Mouse (Mus musculus): Measurements from ENCODE around the gene Vmn2r83. TPM values are rescaled to one million over a fixed set of nuclear protein-coding genes. Genes with fewer than 3 reads are reported as not detected.
A peak's percentile ranks its signal among the peaks of the same experiment; 100 is the strongest.

The Vmn2r83 gene
- polyA plus RNA-seq, 1 experiment from 2014 or later: not detected

DNA sequence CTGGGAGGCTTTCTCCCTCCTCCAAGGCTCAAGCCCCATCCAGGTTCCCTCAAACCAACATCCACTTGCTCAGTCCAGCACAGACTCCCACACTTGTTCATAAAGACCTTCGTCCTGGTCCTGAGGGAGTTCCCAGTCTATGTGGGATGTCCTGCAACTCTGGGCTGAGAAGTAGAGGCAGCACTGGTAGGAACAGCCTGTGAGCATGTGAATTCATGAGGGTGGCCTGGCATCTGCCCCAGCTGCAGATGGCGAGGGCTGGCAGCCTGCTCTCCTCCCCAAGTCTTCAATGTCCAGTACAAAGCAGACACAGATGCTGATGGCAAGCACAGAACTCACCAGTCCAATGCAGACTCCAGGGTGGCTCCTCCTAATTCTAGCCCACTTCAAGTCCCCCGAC, 69.8 kb downstream of the Vmn2r83 start:
- no peak for ATAC-seq (ENCODE audit: insufficient read depth)
- Histone ChIP-seq H3K27ac (ENCODE audit: low read depth) (no peak overlapping the region), H3K9me3 (ENCODE audit: low read depth, low read length) (no peaks in the 10 kb centered on the region), H3K9ac (no peak overlapping the region), H3K4me3 (ENCODE audit: low read depth, low read length) (no peak overlapping the region), H3K4me1 (ENCODE audit: insufficient read depth) (no peaks in the 10 kb centered on the region), H3K27me3 (ENCODE audit: insufficient read depth, low read length) (no peaks in the 10 kb centered on the region), H3K36me3 (ENCODE audit: insufficient read depth) (peaks cover 60% of the 10 kb centered on the region), H3K4me2 (no peak overlapping the region)
- WGBS: 90% methylated on average over 3 of the region's 3 CpGs
- TF ChIP-seq CTCF (IDR thresholded peaks at IDR 0.05; ENCODE audit: low read depth): no peak
- no peak for DNase-seq

DNA sequence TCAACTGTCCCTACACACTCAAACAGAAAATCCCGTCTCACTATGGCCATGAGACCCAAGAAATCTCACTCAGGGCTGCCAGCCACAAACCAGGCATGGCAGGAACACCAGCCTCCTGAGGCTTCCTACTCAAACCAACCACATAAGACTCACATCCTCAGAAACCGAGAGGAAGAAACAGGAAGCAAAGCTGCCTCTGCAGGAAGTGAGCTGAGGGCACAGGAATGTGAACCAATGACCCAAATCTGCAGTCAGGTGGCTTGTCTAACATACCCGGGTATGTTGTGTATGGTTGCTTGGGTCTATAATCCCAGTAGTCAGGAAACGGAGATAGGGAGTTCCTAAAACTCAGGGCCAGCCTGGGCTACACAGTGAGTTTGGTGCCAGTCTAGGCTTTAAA, 70.3 kb downstream of the Vmn2r83 start:
- Histone ChIP-seq H3K9me3 (ENCODE audit: low read depth, low read length) (no peaks in the 10 kb centered on the region), H3K27me3 (ENCODE audit: insufficient read depth, low read length) (no peaks in the 10 kb centered on the region), H3K4me1 (ENCODE audit: insufficient read depth) (no peaks in the 10 kb centered on the region), H3K9ac (no peak overlapping the region), H3K36me3 (ENCODE audit: insufficient read depth) (peaks cover 65% of the 10 kb centered on the region), H3K4me2 (no peak overlapping the region), H3K4me3 (ENCODE audit: low read depth, low read length) (no peak overlapping the region), H3K27ac (ENCODE audit: low read depth) (no peak overlapping the region)
- ATAC-seq (ENCODE audit: insufficient read depth) (no peak), DNase-seq (peak; percentile 44)
- no peak for TF ChIP-seq CTCF (IDR thresholded peaks at IDR 0.05; ENCODE audit: low read depth)
- 55% methylated on average over 4 of the region's 4 CpGs for WGBS

DNA sequence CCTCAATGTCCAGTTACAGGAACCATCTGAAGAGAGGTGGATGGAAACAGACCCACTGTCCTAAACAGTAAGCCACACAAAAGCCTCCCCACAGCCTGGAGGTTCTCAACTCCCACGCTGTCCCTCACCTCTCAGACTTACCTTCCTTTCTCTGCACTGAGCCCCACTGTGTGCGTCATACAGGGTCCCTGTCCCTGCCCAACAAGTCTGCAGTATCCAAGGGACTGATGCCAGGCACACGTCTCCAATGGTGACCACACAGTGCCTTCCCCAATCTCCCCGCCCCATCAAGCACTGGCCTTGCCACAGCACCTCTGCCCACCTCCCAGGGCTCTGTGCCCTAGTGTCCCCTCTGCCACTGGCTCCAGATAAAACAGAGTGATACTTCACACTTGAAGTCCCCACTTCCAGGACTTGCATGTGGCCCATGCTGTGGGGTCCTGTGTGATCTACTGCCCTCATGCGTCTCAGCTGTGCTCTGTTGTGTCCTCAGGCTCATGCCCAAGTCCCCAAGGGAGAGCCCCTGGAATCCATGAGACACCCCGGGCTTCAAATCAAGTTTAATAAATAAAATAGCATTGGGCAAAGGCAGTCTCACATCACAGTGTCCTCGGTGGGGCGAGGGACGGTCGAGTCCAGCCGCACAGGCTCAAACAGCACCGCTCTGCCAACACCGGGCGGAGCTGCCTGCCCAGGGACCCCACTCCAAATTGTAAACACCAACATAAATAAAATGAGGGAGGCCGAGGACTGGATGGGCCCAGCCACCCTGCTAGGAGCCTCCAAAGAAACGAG, 71.4 kb downstream of the Vmn2r83 start:
- 91% methylated on average over 16 of the region's 16 CpGs for WGBS
- no peak for TF ChIP-seq CTCF (IDR thresholded peaks at IDR 0.05; ENCODE audit: low read depth)
- no peaks in the 10 kb centered on the region for H3K4me1 ChIP-seq (ENCODE audit: insufficient read depth)
- no peak for DNase-seq
- H3K27ac ChIP-seq (ENCODE audit: low read depth): no peak overlapping the region
- H3K4me2 ChIP-seq: no peak overlapping the region
- H3K4me3 ChIP-seq (ENCODE audit: low read depth, low read length): no peak overlapping the region
- H3K9ac ChIP-seq: no peak overlapping the region
- H3K9me3 ChIP-seq (ENCODE audit: low read depth, low read length): no peaks in the 10 kb centered on the region
- no peak for ATAC-seq (ENCODE audit: insufficient read depth)
- H3K27me3 ChIP-seq (ENCODE audit: insufficient read depth, low read length): no peaks in the 10 kb centered on the region
- peaks cover 75% of the 10 kb centered on the region for H3K36me3 ChIP-seq (ENCODE audit: insufficient read depth)

DNA sequence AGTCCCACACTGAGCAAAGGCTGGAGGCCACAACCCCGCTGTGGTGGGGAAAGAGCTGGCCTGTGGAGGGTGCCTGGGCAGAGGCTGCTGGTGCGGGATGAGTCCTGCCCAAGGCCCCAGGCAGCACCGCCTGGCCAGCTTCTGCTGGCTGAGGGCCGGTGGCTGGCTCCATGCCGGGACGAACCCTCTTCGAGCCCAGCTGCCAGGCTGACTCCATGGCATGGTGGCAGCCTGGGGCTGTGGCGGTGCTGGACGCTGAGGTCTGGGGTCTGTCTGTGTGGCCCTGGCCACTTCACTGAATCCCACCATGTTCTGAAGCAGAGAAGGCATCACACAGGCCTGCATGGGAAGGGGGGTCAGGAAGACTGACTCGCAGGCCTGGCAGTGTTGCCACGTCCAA, 72.2 kb downstream of the Vmn2r83 start:
- Histone ChIP-seq H3K4me3 (ENCODE audit: low read depth, low read length) (no peak overlapping the region), H3K4me2 (no peak overlapping the region), H3K9ac (no peak overlapping the region), H3K9me3 (ENCODE audit: low read depth, low read length) (no peaks in the 10 kb centered on the region), H3K27me3 (ENCODE audit: insufficient read depth, low read length) (no peaks in the 10 kb centered on the region), H3K27ac (ENCODE audit: low read depth) (no peak overlapping the region), H3K4me1 (ENCODE audit: insufficient read depth) (no peaks in the 10 kb centered on the region), H3K36me3 (ENCODE audit: insufficient read depth) (peaks cover 84% of the 10 kb centered on the region)
- no peak for ATAC-seq (ENCODE audit: insufficient read depth)
- DNase-seq: no peak
- WGBS: 91% methylated on average over 11 of the region's 11 CpGs
- no peak for TF ChIP-seq CTCF (IDR thresholded peaks at IDR 0.05; ENCODE audit: low read depth)

DNA sequence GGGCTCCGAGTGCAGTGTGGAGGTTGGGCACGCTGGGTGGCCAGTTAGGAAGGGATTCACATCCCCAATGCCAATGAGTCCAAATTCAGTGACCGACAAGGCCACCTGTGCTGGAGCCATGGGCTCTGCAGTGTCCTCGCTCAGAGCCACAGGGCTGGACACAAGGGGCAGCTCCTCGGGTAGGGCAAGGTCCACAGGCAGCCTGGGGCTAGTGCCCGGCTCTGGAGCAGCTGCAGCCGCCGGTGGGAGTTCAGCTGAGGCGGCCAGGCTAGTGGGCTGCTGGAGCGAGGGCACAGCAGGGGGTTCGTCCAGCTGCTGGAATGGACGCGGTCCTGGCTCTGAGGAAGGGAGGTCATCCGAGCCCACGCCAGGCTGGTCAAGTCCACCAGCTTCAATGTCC, 73.0 kb downstream of the Vmn2r83 start:
- H3K4me1 ChIP-seq (ENCODE audit: insufficient read depth): no peaks in the 10 kb centered on the region
- H3K9ac ChIP-seq: no peak overlapping the region
- no peaks in the 10 kb centered on the region for H3K9me3 ChIP-seq (ENCODE audit: low read depth, low read length)
- no peak for DNase-seq
- WGBS: 92% methylated on average over 15 of the region's 15 CpGs
- peaks cover 92% of the 10 kb centered on the region for H3K36me3 ChIP-seq (ENCODE audit: insufficient read depth)
- no peaks in the 10 kb centered on the region for H3K27me3 ChIP-seq (ENCODE audit: insufficient read depth, low read length)
- no peak overlapping the region for H3K27ac ChIP-seq (ENCODE audit: low read depth)
- no peak overlapping the region for H3K4me3 ChIP-seq (ENCODE audit: low read depth, low read length)
- ATAC-seq (ENCODE audit: insufficient read depth): no peak
- no peak for TF ChIP-seq CTCF (IDR thresholded peaks at IDR 0.05; ENCODE audit: low read depth)
- no peak overlapping the region for H3K4me2 ChIP-seq

DNA sequence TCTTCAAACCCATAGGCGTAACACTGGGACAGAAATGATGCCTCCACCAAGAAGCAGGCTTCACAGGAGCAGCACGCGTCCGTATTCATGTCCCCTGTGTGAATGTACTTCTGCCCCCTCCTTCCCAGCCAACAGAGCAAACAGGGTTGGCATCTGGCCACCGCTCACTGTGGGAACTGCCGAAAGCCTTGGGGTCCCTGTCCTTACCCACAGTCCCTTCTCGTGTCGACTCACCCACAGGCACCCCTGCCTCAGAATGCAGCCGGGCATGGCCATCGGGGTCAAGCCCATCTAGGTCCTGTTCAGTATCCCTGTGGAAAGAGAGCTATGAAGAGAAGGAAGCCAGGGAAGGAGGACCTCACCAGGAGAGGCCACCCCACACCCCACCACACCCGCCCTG, 73.6 kb downstream of the Vmn2r83 start:
- Histone ChIP-seq H3K27me3 (ENCODE audit: insufficient read depth, low read length) (no peaks in the 10 kb centered on the region), H3K4me3 (ENCODE audit: low read depth, low read length) (no peak overlapping the region), H3K9me3 (ENCODE audit: low read depth, low read length) (no peaks in the 10 kb centered on the region), H3K9ac (no peak overlapping the region), H3K4me1 (ENCODE audit: insufficient read depth) (no peaks in the 10 kb centered on the region), H3K4me2 (no peak overlapping the region), H3K36me3 (ENCODE audit: insufficient read depth) (peaks cover 98% of the 10 kb centered on the region), H3K27ac (ENCODE audit: low read depth) (no peak overlapping the region)
- DNase-seq: no peak
- WGBS: 93% methylated on average over 11 of the region's 11 CpGs
- no peak for TF ChIP-seq CTCF (IDR thresholded peaks at IDR 0.05; ENCODE audit: low read depth)
- ATAC-seq (ENCODE audit: insufficient read depth): no peak

Small RNA genes within 50 kb of the gene (microRNA-seq; reads per million reads assigned to microRNA genes)
- 0.95 reads per million for gene Mir6909 (ENCODE audit: borderline number of aligned reads)

Other genes with a start within 250 kb of the Vmn2r83 start
- not detected in 2 replicates for gene Vmn2r81, start 221.0 kb upstream of the Vmn2r83 start, polyA plus RNA-seq (2014; fragmentation: Nextera tagmentation; extraction: Ambion mirVana)
- not detected in 2 replicates for gene Vmn2r82, start 112.2 kb upstream of the Vmn2r83 start, polyA plus RNA-seq (2014; fragmentation: Nextera tagmentation; extraction: Ambion mirVana)
- 34.9 and 37.1 TPM in 2 replicates for gene Plpp2, start 65.1 kb downstream of the Vmn2r83 start, polyA plus RNA-seq (2014; fragmentation: Nextera tagmentation; extraction: Ambion mirVana)
- gene Mier2, start 86.5 kb downstream of the Vmn2r83 start, polyA plus RNA-seq (2014; fragmentation: Nextera tagmentation; extraction: Ambion mirVana): 49.6 and 55.3 TPM in 2 replicates
- not detected in 2 replicates for gene Theg, start 118.6 kb downstream of the Vmn2r83 start, polyA plus RNA-seq (2014; fragmentation: Nextera tagmentation; extraction: Ambion mirVana)
- gene C2cd4c, start 145.3 kb downstream of the Vmn2r83 start, polyA plus RNA-seq (2014; fragmentation: Nextera tagmentation; extraction: Ambion mirVana): not detected in 2 replicates
- gene Shc2, start 169.2 kb downstream of the Vmn2r83 start, polyA plus RNA-seq (2014; fragmentation: Nextera tagmentation; extraction: Ambion mirVana): 5.8 and 7.1 TPM in 2 replicates
- not detected in 2 replicates for gene Odf3l2, start 177.0 kb downstream of the Vmn2r83 start, polyA plus RNA-seq (2014; fragmentation: Nextera tagmentation; extraction: Ambion mirVana)
- gene Madcam1, start 195.8 kb downstream of the Vmn2r83 start, polyA plus RNA-seq (2014; fragmentation: Nextera tagmentation; extraction: Ambion mirVana): 0.93 and 1.2 TPM in 2 replicates
- gene Tpgs1, start 200.6 kb downstream of the Vmn2r83 start, polyA plus RNA-seq (2014; fragmentation: Nextera tagmentation; extraction: Ambion mirVana): 56.4 and 62.4 TPM in 2 replicates
- gene Cdc34, start 213.5 kb downstream of the Vmn2r83 start, polyA plus RNA-seq (2014; fragmentation: Nextera tagmentation; extraction: Ambion mirVana): 88.2 and 92.9 TPM in 2 replicates
- gene Gzmm, start 220.3 kb downstream of the Vmn2r83 start, polyA plus RNA-seq (2014; fragmentation: Nextera tagmentation; extraction: Ambion mirVana): 0.24 and 0.84 TPM in 2 replicates
- gene Bsg, start 235.8 kb downstream of the Vmn2r83 start, polyA plus RNA-seq (2014; fragmentation: Nextera tagmentation; extraction: Ambion mirVana): 842 and 871 TPM in 2 replicates
- 0.14 TPM in 1 of 2 replicates, not detected in the other for gene Hcn2, start 247.9 kb downstream of the Vmn2r83 start, polyA plus RNA-seq (2014; fragmentation: Nextera tagmentation; extraction: Ambion mirVana)

Data from lung, embryonic 14.5 days (tissue).